Mouse (Mus musculus): ENCODE results near the gene 1700012P22Rik. TPM values are rescaled to one million over a fixed set of nuclear protein-coding genes. Genes with fewer than 3 reads are reported as not detected.

Gene 1700012P22Rik
- polyA plus RNA-seq (2015; fragmentation: Nextera tagmentation; extraction: Ambion mirVana) = not detected in 2 replicates

GRCm38 (mm10) chr4:144438672-144439071 lies at the start of gene 1700012P22Rik:
Gene 1700012P22Rik (minus strand): TSS chr4:144438772.

GRCm38 (mm10) chr4:144463656-144464055 lies 25.1 kb upstream of the 1700012P22Rik start, which contains the start of gene Aadacl3:
Gene Aadacl3 (minus strand): TSS chr4:144463756.

GRCm38 (mm10) chr4:144453217-144453616 lies 14.6 kb upstream of the 1700012P22Rik start, which contains the start of gene Gm9944:
Gene Gm9944 (minus strand): TSS chr4:144453317.

GRCm38 (mm10) chr4:144408290-144408689 lies 30.3 kb downstream of the 1700012P22Rik start, which contains the start of gene Pramef12:
Gene Pramef12 (minus strand): TSS chr4:144408464.

GRCm38 (mm10) chr4:144377911-144378310 lies 60.7 kb downstream of the 1700012P22Rik start, which contains the start of gene Pramef20:
Gene Pramef20 (minus strand): TSS chr4:144377933.

Other genes starting within 250 kb of the 1700012P22Rik start
- not detected in 2 replicates for gene Oog2, start 248.1 kb downstream of the 1700012P22Rik start, polyA plus RNA-seq (2015; fragmentation: Nextera tagmentation; extraction: Ambion mirVana)
- gene C87977, start 225.5 kb downstream of the 1700012P22Rik start, polyA plus RNA-seq (2015; fragmentation: Nextera tagmentation; extraction: Ambion mirVana) = not detected in 2 replicates
- not detected in 2 replicates for gene Pramel5, start 158.3 kb downstream of the 1700012P22Rik start, polyA plus RNA-seq (2015; fragmentation: Nextera tagmentation; extraction: Ambion mirVana)
- gene Gm13128, start 108.5 kb downstream of the 1700012P22Rik start, polyA plus RNA-seq (2015; fragmentation: Nextera tagmentation; extraction: Ambion mirVana) = not detected in 2 replicates
- gene Gm13119, start 80.8 kb downstream of the 1700012P22Rik start, polyA plus RNA-seq (2015; fragmentation: Nextera tagmentation; extraction: Ambion mirVana) = not detected in 2 replicates
- not detected in 2 replicates for gene Pramef20, start 60.8 kb downstream of the 1700012P22Rik start, polyA plus RNA-seq (2015; fragmentation: Nextera tagmentation; extraction: Ambion mirVana)
- 0.12 TPM in 1 of 2 replicates, not detected in the other for gene Pramef12, start 30.3 kb downstream of the 1700012P22Rik start, polyA plus RNA-seq (2015; fragmentation: Nextera tagmentation; extraction: Ambion mirVana)
- not detected in 2 replicates for gene Gm9944, start 14.5 kb upstream of the 1700012P22Rik start, polyA plus RNA-seq (2015; fragmentation: Nextera tagmentation; extraction: Ambion mirVana)
- not detected in 2 replicates for gene Aadacl3, start 25.0 kb upstream of the 1700012P22Rik start, polyA plus RNA-seq (2015; fragmentation: Nextera tagmentation; extraction: Ambion mirVana)
- gene 9430007A20Rik, start 81.0 kb upstream of the 1700012P22Rik start, polyA plus RNA-seq (2015; fragmentation: Nextera tagmentation; extraction: Ambion mirVana) = not detected in 2 replicates
- not detected in 2 replicates for gene Gm13124, start 126.4 kb upstream of the 1700012P22Rik start, polyA plus RNA-seq (2015; fragmentation: Nextera tagmentation; extraction: Ambion mirVana)
- not detected in 2 replicates for gene Aadacl4, start 174.9 kb upstream of the 1700012P22Rik start, polyA plus RNA-seq (2015; fragmentation: Nextera tagmentation; extraction: Ambion mirVana)
- not detected in 2 replicates for gene Gm436, start 247.6 kb upstream of the 1700012P22Rik start, polyA plus RNA-seq (2015; fragmentation: Nextera tagmentation; extraction: Ambion mirVana)